Mouse (Mus musculus) midbrain, postnatal 0 days (tissue): ENCODE data around the gene B3gnt8. TPM values are rescaled to one million over a fixed set of nuclear protein-coding genes. Genes with fewer than 3 reads are reported as not detected.

Source experiments
- ATAC-seq: fragments of 200-750 bp; cut with Nextera tagmentation; 2 replicates; pipeline ENCODE4 v1.8.0; 2017; ENCODE audit warnings: moderate number of reproducible peaks, mild to moderate bottlenecking, moderate TSS enrichment, moderate library complexity; ENCODE audit not compliant: low FRiP score
- DNase-seq: peaks from one replicate; pipeline ENCODE4 v3.0.0-alpha.2; 2015; ENCODE audit warnings: low spot score
- H3K27ac ChIP-seq: fragments of 300-500 bp; sonication (generic); 2 replicates; pipeline ENCODE4 v1.5.1; 2014; ENCODE audit warnings: low read depth, mild to moderate bottlenecking, low read length, mixed read lengths
- H3K27me3 ChIP-seq: fragments of 300-500 bp; sonication (generic); 2 replicates; pipeline ENCODE4 v1.6.1; 2014; ENCODE audit warnings: low read length, control low read depth, mixed read lengths; ENCODE audit not compliant: insufficient read depth
- H3K36me3 ChIP-seq: fragments of 300-500 bp; sonication (generic); 2 replicates; pipeline ENCODE4 v1.6.1; 2014; ENCODE audit warnings: low read length, control low read depth, mixed read lengths; ENCODE audit not compliant: insufficient read depth
- H3K4me1 ChIP-seq: fragments of 300-500 bp; sonication (generic); 2 replicates; pipeline ENCODE4 v1.6.1; 2014; ENCODE audit warnings: mild to moderate bottlenecking, control low read depth, antibody characterized with exemption, low read length, mixed read lengths; ENCODE audit not compliant: insufficient read depth
- H3K4me2 ChIP-seq: fragments of 300-500 bp; sonication (generic); 2 replicates; pipeline ENCODE4 v1.6.1; 2014; ENCODE audit warnings: low read depth, mild to moderate bottlenecking, low read length, mixed read lengths; ENCODE audit not compliant: poor library complexity, severe bottlenecking
- H3K4me3 ChIP-seq: fragments of 300-500 bp; sonication (generic); 2 replicates; pipeline ENCODE4 v1.5.1; 2014; ENCODE audit warnings: low read depth, mild to moderate bottlenecking, low read length, moderate library complexity
- H3K9ac ChIP-seq: fragments of 300-500 bp; sonication (generic); replicated peaks from 2 replicates; pipeline ENCODE4 v1.6.1; 2014; ENCODE audit warnings: mild to moderate bottlenecking, low read length, moderate library complexity, mixed read lengths; ENCODE audit not compliant: poor library complexity, severe bottlenecking
- H3K9me3 ChIP-seq: fragments of 300-500 bp; sonication (generic); 2 replicates; pipeline ENCODE4 v1.6.1; 2016; ENCODE audit warnings: low read length, control low read depth
- CTCF ChIP-seq: IDR thresholded peaks from 2 replicates; pipeline ENCODE4 v1.5.1; 2016; ENCODE audit warnings: antibody characterized with exemption, mild to moderate bottlenecking
- WGBS: fragments of 180-500 bp; shearing (Covaris S2); extraction: QIAGEN DNeasy Blood & Tissue Kit; methylation state at CpG from one replicate; pipeline ENCODE4 v1.1.7; 2014; 5-methylcytosine and 5-hydroxymethylcytosine counted together
- polyA plus RNA-seq: library from polyadenylated mRNA; unstranded; fragments of >200 nt; fragmentation: Nextera tagmentation; extraction: Ambion mirVana; gene quantifications from 2 replicates; pipeline ENCODE4 v1.2.1, GENCODE M21; 2015
- total RNA-seq: library from RNA; depleted of rRNA; stranded (reverse); fragments of >200 nt; gene quantifications from 2 replicates; pipeline ENCODE4 v1.2.3, GENCODE M21; 2014

The B3gnt8 gene
- total and polyA plus RNA-seq, 2 experiments from 2014 or later: 0.62 to 1.4 TPM

GRCm38 (mm10) chr7:25636373-25636772 is 9.9 kb downstream of the B3gnt8 start:
- Histone ChIP-seq H3K9ac (no peak overlapping the region), H3K4me3 (no peak overlapping the region), H3K4me1 (no peaks in the 10 kb centered on the region), H3K9me3 (no peaks in the 10 kb centered on the region), H3K36me3 (peaks cover 62% of the 10 kb centered on the region), H3K27ac (no peak overlapping the region), H3K4me2 (no peak overlapping the region), H3K27me3 (no peaks in the 10 kb centered on the region)
- ATAC-seq: no peak
- no peak for DNase-seq
- 76% methylated on average over 3 of the region's 3 CpGs for WGBS
- no peak for TF ChIP-seq CTCF

- no peak for DNase-seq
- H3K9me3 ChIP-seq: no peaks in the 10 kb centered on the region
- no peak overlapping the region for H3K27ac ChIP-seq
- ATAC-seq: no peak
- 86% methylated on average over 5 of the region's 5 CpGs for WGBS
- peaks cover 58% of the 10 kb centered on the region for H3K36me3 ChIP-seq
- no peak overlapping the region for H3K9ac ChIP-seq
- H3K4me3 ChIP-seq: no peak overlapping the region
- H3K27me3 ChIP-seq: no peaks in the 10 kb centered on the region
- no peaks in the 10 kb centered on the region for H3K4me1 ChIP-seq
- no peak for TF ChIP-seq CTCF
- no peak overlapping the region for H3K4me2 ChIP-seq
These were observed 10.6 kb downstream of the B3gnt8 start for GRCm38 (mm10) chr7:25637099-25637498.

DNA sequence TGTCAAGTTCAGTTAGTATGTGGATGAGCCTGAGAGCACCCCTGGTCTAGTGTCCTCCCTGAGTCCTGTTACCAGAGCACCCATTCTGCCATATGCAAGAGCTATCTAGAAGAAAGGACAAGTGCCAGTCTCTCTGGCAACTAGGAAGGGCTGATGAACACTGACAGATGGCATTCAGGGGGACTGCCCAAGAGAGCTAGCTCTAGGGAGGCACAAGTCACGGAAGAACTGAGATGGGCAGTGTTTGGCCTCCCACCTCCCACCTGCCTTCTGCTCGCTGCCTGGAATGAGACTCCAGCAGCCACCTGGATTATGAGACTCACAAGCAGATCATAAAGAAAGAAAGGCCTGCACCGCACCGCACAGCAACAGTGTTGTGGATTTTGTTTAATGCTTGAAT is 13.3 kb downstream of the B3gnt8 start:
- Histone ChIP-seq H3K9ac (no peak overlapping the region), H3K4me1 (no peaks in the 10 kb centered on the region), H3K9me3 (no peaks in the 10 kb centered on the region), H3K36me3 (peaks cover 51% of the 10 kb centered on the region), H3K4me3 (no peak overlapping the region), H3K4me2 (no peak overlapping the region), H3K27ac (no peak overlapping the region), H3K27me3 (no peaks in the 10 kb centered on the region)
- TF ChIP-seq CTCF: no peak
- ATAC-seq (no peak), DNase-seq (no peak)
- 88% methylated on average over 4 of the region's 4 CpGs for WGBS

GRCm38 (mm10) chr7:25644136-25644535 is 17.7 kb downstream of the B3gnt8 start:
- no peak overlapping the region for H3K27ac ChIP-seq
- ATAC-seq (no peak), DNase-seq (no peak)
- no peak for TF ChIP-seq CTCF
- WGBS: 85% methylated on average over 10 of the region's 10 CpGs
- no peak overlapping the region for H3K4me3 ChIP-seq
- no peaks in the 10 kb centered on the region for H3K9me3 ChIP-seq
- H3K36me3 ChIP-seq: peaks cover 24% of the 10 kb centered on the region
- no peaks in the 10 kb centered on the region for H3K27me3 ChIP-seq
- no peaks in the 10 kb centered on the region for H3K4me1 ChIP-seq
- H3K9ac ChIP-seq: no peak overlapping the region
- H3K4me2 ChIP-seq: no peak overlapping the region

- Histone ChIP-seq H3K36me3 (peaks cover 19% of the 10 kb centered on the region), H3K9me3 (no peaks in the 10 kb centered on the region), H3K4me2 (no peak overlapping the region), H3K4me1 (no peaks in the 10 kb centered on the region), H3K9ac (no peak overlapping the region), H3K27me3 (no peaks in the 10 kb centered on the region), H3K4me3 (no peak overlapping the region), H3K27ac (no peak overlapping the region)
- no peak for DNase-seq
- 68% methylated on average over 4 of the region's 4 CpGs for WGBS
- no peak for ATAC-seq
- TF ChIP-seq CTCF: no peak
These were observed 18.2 kb downstream of the B3gnt8 start for GRCm38 (mm10) chr7:25644631-25645030.

DNA sequence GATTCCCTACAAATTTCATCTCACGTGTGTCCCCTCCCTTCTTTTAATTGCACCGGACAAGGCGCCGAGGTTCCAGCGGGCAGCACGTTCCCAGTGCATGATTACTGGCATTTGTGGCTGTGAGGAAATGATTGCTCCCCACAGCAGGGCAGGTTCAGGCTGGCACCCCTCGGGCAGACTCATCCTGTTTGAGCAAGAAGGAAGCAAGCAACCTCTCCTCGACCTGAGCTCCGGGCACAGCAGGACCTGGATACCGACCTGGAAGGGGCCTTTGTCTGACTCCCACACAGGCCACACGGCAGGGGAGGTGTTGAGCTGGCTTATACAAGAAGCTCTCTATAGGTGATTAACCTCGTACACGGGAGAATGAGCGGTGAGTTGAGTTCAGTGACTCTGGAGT is 18.6 kb downstream of the B3gnt8 start:
- H3K27ac ChIP-seq: no peak overlapping the region
- no peaks in the 10 kb centered on the region for H3K27me3 ChIP-seq
- no peaks in the 10 kb centered on the region for H3K9me3 ChIP-seq
- no peaks in the 10 kb centered on the region for H3K4me1 ChIP-seq
- DNase-seq (no peak), ATAC-seq (no peak)
- H3K36me3 ChIP-seq: peaks cover 16% of the 10 kb centered on the region; the same call in 1 of the 2 replicates
- 42% methylated on average over 14 of the region's 14 CpGs for WGBS
- H3K4me2 ChIP-seq: no peak overlapping the region
- no peak overlapping the region for H3K4me3 ChIP-seq
- no peak overlapping the region for H3K9ac ChIP-seq
- TF ChIP-seq CTCF: no peak
